Mouse (Mus musculus) bone marrow macrophage, adult 2 months (primary cell): ENCODE measurements at regions not wholly inside any gene's neighbourhood (a gene's known extent, or its start where the extent isn't known, plus 50 kb on each side); places are given as distances from the start of the nearest gene placed in this dataset.

ENCODE experiments used
- H3K27ac ChIP-seq: 2 replicates; pipeline ENCODE4 v1.5.1; 2012; ENCODE audit warnings: low read depth, low read length; ENCODE audit not compliant: insufficient read depth
- H3K4me1 ChIP-seq: 2 replicates; pipeline ENCODE4 v1.6.1; 2012; ENCODE audit warnings: low read length; ENCODE audit not compliant: control insufficient read depth, insufficient read depth
- H3K4me3 ChIP-seq: 2 replicates; pipeline ENCODE4 v1.5.1; 2012; ENCODE audit warnings: mild to moderate bottlenecking, low read length, moderate library complexity; ENCODE audit not compliant: insufficient read depth
- CTCF ChIP-seq: IDR thresholded peaks from 2 replicates; pipeline ENCODE4 v1.5.1; 2012; ENCODE audit warnings: low read depth, mild to moderate bottlenecking, low read length, moderate library complexity
- POLR2A ChIP-seq: IDR thresholded peaks from 2 replicates; pipeline ENCODE4 v1.6.1; 2012; ENCODE audit warnings: mild to moderate bottlenecking, low read depth, low read length, borderline replicate concordance

GRCm38 (mm10) chr4:34485574-34485973 is 65.2 kb upstream of the Akirin2 start:
- no peak overlapping the region for H3K4me3 ChIP-seq
- TF ChIP-seq CTCF, result no peak
- H3K27ac ChIP-seq, result no peak overlapping the region
- peaks cover 11% of the 10 kb centered on the region for H3K4me1 ChIP-seq

GRCm38 (mm10) chr4:34494961-34495723 is 55.6 kb upstream of the Akirin2 start:
- Histone ChIP-seq H3K4me3 (peak overlapping the region; percentile 38), H3K4me1 (peaks cover 14% of the 10 kb centered on the region), H3K27ac (peak overlapping the region; percentile 85)
- TF ChIP-seq CTCF, result no peak
- no peak for TF ChIP-seq POLR2A

- H3K4me3 ChIP-seq, result no peak overlapping the region
- H3K27ac ChIP-seq, result no peak overlapping the region
- TF ChIP-seq CTCF, result no peak
- TF ChIP-seq POLR2A, result no peak
- H3K4me1 ChIP-seq, result peaks cover 14% of the 10 kb centered on the region
Observed at GRCm38 (mm10) chr4:34498325-34498724, 52.4 kb upstream of the Akirin2 start.

GRCm38 (mm10) chr4:34498781-34499180 is 52.0 kb upstream of the Akirin2 start:
- Histone ChIP-seq H3K4me1 (peaks cover 14% of the 10 kb centered on the region), H3K4me3 (no peak overlapping the region), H3K27ac (no peak overlapping the region)
- TF ChIP-seq POLR2A, result no peak
- no peak for TF ChIP-seq CTCF

GRCm38 (mm10) chr4:34499731-34500130 is 51.0 kb upstream of the Akirin2 start:
- Histone ChIP-seq H3K4me1 (peaks cover 11% of the 10 kb centered on the region), H3K4me3 (no peak overlapping the region), H3K27ac (no peak overlapping the region)
- no peak for TF ChIP-seq CTCF
- TF ChIP-seq POLR2A, result no peak
